Mouse (Mus musculus) bone marrow macrophage, adult 2 months (primary cell): ENCODE measurements around the gene Adgrl3.

ENCODE experiments used
- CTCF ChIP-seq: IDR thresholded peaks from 2 replicates; pipeline ENCODE4 v1.5.1; 2012; ENCODE audit warnings: low read depth, mild to moderate bottlenecking, low read length, moderate library complexity
- POLR2A ChIP-seq: IDR thresholded peaks from 2 replicates; pipeline ENCODE4 v1.6.1; 2012; ENCODE audit warnings: mild to moderate bottlenecking, low read depth, low read length, borderline replicate concordance

DNA sequence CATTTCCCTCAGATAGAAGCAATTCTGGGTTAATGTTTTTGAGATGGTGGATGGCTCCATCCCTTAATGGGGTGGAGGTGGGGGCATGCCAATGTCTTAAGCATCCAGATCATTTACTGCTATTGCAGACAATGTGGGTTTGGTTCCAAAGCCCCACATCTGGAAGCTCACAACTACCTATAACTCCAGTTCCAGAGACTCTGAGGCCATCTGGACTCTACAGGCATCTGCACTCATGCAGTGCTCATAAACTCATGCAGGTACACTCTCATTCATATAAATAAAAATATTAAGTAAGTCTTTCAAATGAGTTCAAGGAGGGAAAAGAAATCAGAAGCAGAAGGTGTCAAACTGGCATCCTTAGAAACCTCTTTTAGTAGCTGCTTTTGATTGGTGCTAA, 530.3 kb downstream of the Adgrl3 start:
- no peak for TF ChIP-seq POLR2A
- TF ChIP-seq CTCF, result no peak
